Mouse (Mus musculus) hindbrain, embryonic 15.5 days (tissue): Measurements from ENCODE around the gene Kcnh1. TPM values are rescaled to one million over a fixed set of nuclear protein-coding genes. Genes with fewer than 3 reads are reported as not detected.
A peak's percentile ranks its signal among the peaks of the same experiment; 100 is the strongest.

Experiments
- ATAC-seq: fragments of 200-750 bp; cut with Nextera tagmentation; 2 replicates; pipeline ENCODE4 v1.8.0; 2017; ENCODE audit warnings: low read depth, moderate number of reproducible peaks, moderate TSS enrichment; ENCODE audit not compliant: low FRiP score
- H3K27ac ChIP-seq: fragments of 300-500 bp; sonication (generic); replicated peaks from 2 replicates; pipeline ENCODE4 v1.5.1; 2015; ENCODE audit warnings: mild to moderate bottlenecking, inconsistent platforms
- H3K27me3 ChIP-seq: fragments of 300-500 bp; sonication (generic); 2 replicates; pipeline ENCODE4 v1.6.1; 2015; ENCODE audit warnings: control low read depth, inconsistent platforms
- H3K36me3 ChIP-seq: fragments of 300-500 bp; sonication (generic); 2 replicates; pipeline ENCODE4 v1.6.1; 2015; ENCODE audit warnings: control low read depth, inconsistent platforms
- H3K4me1 ChIP-seq: fragments of 300-500 bp; sonication (generic); replicated peaks from 2 replicates; pipeline ENCODE4 v1.6.1; 2015; ENCODE audit warnings: control low read depth, inconsistent platforms
- H3K4me2 ChIP-seq: fragments of 300-500 bp; sonication (generic); 2 replicates; pipeline ENCODE4 v1.6.1; 2015; ENCODE audit warnings: moderate library complexity, mild to moderate bottlenecking, inconsistent platforms
- H3K4me3 ChIP-seq: fragments of 300-500 bp; sonication (generic); 2 replicates; pipeline ENCODE4 v1.5.1; 2015; ENCODE audit warnings: mild to moderate bottlenecking, inconsistent platforms
- H3K9ac ChIP-seq: fragments of 300-500 bp; sonication (generic); 2 replicates; pipeline ENCODE4 v1.6.1; 2015; ENCODE audit warnings: inconsistent platforms
- H3K9me3 ChIP-seq: fragments of 300-500 bp; sonication (generic); 2 replicates; pipeline ENCODE4 v1.6.1; 2016; ENCODE audit warnings: control low read depth, inconsistent platforms
- WGBS: fragments of 180-500 bp; shearing (Covaris S2); methylation state at CpG from one replicate; pipeline ENCODE4 v1.1.7; 2015; 5-methylcytosine and 5-hydroxymethylcytosine counted together
- polyA plus RNA-seq: library from polyadenylated mRNA; unstranded; fragments of >200 nt; fragmentation: Nextera tagmentation; extraction: Ambion mirVana; gene quantifications from 2 replicates; pipeline ENCODE4 v1.2.1, GENCODE M21; 2015

The Kcnh1 gene
- polyA plus RNA-seq, 1 experiment from 2014 or later, result 3.6 TPM

DNA sequence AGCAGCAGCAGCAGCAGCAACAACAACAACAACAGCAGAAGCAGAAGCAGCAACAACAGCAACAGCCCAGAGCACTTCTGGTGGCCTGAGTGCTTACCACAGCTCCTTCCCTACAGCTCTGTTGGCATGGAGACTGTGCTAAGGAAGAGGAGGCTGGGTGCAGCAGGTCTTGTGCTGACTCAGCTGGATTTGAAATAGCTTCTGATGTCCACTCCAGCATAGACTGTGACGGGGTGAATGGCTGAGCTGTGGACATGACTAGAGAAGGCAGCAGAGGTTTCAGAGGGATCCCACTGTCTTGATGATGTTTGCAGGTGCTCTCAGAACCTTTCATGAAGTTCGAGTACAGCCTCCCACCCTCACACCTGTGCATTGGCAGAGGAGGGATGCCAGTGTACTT is 113.0 kb downstream of the Kcnh1 start:
- Histone ChIP-seq H3K9me3 (no peaks in the 10 kb centered on the region), H3K4me3 (no peak overlapping the region), H3K4me1 (peaks cover 5% of the 10 kb centered on the region; the same call in 1 of the 2 replicates), H3K4me2 (no peak overlapping the region), H3K36me3 (no peaks in the 10 kb centered on the region), H3K27me3 (no peaks in the 10 kb centered on the region), H3K9ac (no peak overlapping the region), H3K27ac (no peak overlapping the region)
- ATAC-seq, result no peak
- WGBS, result 73% methylated on average over 2 of the region's 2 CpGs

DNA sequence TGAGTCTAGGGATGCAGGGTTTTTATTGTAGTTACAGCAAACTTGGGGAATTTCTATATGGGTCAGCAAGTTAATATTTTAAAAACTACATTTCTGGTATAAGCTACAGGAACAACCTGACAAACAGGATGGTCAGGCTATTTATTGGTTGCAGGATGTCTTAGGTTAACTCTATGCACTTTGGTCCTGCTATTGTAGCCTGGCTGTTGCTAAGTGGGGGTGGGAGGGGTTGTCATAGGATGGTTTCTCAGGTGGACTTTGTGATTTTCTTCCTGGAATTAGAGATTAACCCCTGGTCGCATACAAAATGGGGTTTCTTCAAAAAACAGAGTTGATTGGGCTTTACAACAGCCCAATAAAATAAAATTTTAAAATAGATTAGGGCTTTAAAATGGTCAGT is 114.6 kb downstream of the Kcnh1 start:
- peaks cover 2% of the 10 kb centered on the region; the same call in 1 of the 2 replicates for H3K4me1 ChIP-seq
- no peak overlapping the region for H3K27ac ChIP-seq
- H3K9ac ChIP-seq, result no peak overlapping the region
- H3K4me3 ChIP-seq, result no peak overlapping the region
- WGBS, result 94% methylated on average over 1 of the region's 1 CpGs
- no peaks in the 10 kb centered on the region for H3K27me3 ChIP-seq
- no peaks in the 10 kb centered on the region for H3K9me3 ChIP-seq
- no peaks in the 10 kb centered on the region for H3K36me3 ChIP-seq
- no peak for ATAC-seq
- no peak overlapping the region for H3K4me2 ChIP-seq

DNA sequence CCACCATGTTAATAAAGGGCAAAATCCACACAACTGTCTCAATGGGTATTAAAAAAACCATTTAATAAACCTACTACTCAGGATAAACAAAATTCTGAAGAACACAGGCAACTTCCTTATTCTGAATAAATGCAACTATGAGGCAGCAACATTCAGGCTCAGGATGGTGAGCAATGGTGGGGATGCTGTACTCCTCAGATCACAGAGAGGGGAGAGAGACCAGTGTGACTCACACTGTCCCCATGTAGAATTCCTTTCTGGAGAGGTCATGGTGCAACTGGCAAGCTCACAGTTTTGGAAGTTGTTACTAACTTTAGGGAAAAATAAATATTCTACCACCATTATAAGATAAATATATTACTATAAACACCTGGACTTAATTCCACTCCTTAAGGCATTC is 116.5 kb downstream of the Kcnh1 start:
- Histone ChIP-seq H3K36me3 (no peaks in the 10 kb centered on the region), H3K9me3 (no peaks in the 10 kb centered on the region), H3K4me1 (0 out of 2 replicates have a peak, but pooled peaks cover 3% of the 10 kb centered on the region), H3K4me2 (no peak overlapping the region), H3K4me3 (no peak overlapping the region), H3K9ac (no peak overlapping the region), H3K27me3 (no peaks in the 10 kb centered on the region), H3K27ac (no peak overlapping the region)
- no peak for ATAC-seq

DNA sequence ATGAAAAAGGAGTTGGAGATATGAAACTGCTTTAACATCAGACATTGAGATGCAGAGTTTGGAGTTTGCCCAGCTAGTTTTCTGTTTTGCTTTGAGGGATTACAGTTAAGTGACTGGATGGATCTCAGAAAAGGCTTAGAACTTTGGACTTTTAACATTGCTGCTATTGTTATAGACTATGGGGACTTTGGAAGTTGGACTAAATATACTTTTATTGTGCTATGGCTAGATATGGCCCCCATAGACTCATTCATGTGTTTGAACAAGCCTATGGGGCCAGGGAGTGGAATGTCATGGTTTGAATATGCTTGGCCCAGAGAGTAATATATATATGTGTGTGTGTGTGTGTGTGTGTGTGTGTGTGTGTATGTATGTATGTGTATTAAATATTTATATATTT is 120.7 kb downstream of the Kcnh1 start:
- Histone ChIP-seq H3K9me3 (no peaks in the 10 kb centered on the region), H3K4me3 (no peak overlapping the region), H3K27ac (no peak overlapping the region), H3K4me2 (no peak overlapping the region), H3K4me1 (peaks cover 16% of the 10 kb centered on the region), H3K9ac (no peak overlapping the region), H3K27me3 (no peaks in the 10 kb centered on the region), H3K36me3 (no peaks in the 10 kb centered on the region)
- no peak for ATAC-seq

DNA sequence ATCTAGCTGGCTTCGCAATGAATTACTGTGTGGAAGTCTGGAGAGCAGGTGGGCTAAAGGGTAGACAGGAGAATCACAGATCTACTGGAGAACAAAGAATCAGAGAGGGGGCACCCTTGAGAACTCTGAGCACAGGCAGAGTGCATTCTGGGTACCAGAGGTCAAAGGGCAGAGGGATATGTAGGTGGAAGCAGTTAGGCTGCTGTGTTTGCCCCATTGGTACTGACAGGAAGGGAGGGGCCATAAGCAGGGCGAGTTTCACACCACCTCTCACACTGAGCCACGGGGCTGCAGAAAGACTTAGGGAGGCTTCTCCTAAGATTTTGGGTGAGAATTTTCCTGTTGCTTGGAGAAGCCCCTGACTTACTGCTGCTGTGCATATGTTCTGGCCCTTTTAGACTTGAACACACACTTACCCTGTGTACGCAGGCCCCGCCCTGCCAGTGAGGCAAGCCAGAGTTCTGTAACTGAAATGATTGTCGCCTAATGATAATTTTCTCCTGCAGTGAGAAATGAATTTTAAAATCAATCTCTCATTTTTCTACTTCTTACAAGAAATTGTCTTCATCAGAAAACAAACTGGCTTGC is 121.4 kb downstream of the Kcnh1 start:
- Histone ChIP-seq H3K4me2 (no peak overlapping the region), H3K9me3 (no peaks in the 10 kb centered on the region), H3K27me3 (no peaks in the 10 kb centered on the region), H3K36me3 (no peaks in the 10 kb centered on the region), H3K4me1 (peaks cover 16% of the 10 kb centered on the region), H3K4me3 (no peak overlapping the region), H3K9ac (no peak overlapping the region), H3K27ac (no peak overlapping the region)
- no peak for ATAC-seq
- WGBS, result 73% methylated on average over 6 of the region's 6 CpGs

DNA sequence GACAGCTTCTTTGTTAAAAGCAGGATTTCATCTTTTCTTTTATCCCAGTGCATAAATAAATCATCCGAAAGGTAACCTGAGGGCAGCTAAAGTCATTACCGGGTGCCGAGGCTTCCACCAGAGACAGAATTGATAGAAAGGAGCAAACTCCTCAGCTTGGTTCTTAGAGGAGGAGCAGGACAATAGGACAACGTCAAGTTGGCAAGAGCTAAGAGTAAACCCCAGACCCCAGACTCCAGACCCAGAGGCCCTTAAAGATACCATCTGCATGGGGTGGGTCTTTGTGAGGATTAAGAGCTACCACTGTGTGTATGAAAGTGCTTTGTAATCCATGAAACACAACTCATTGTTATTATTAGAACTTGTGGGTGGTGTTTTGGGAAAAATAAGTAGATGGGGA is 121.9 kb downstream of the Kcnh1 start:
- Histone ChIP-seq H3K27me3 (no peaks in the 10 kb centered on the region), H3K36me3 (no peaks in the 10 kb centered on the region), H3K4me3 (no peak overlapping the region), H3K27ac (no peak overlapping the region), H3K9me3 (no peaks in the 10 kb centered on the region), H3K4me2 (no peak overlapping the region), H3K9ac (no peak overlapping the region), H3K4me1 (peaks cover 16% of the 10 kb centered on the region)
- 41% methylated on average over 4 of the region's 4 CpGs for WGBS
- ATAC-seq, result no peak

DNA sequence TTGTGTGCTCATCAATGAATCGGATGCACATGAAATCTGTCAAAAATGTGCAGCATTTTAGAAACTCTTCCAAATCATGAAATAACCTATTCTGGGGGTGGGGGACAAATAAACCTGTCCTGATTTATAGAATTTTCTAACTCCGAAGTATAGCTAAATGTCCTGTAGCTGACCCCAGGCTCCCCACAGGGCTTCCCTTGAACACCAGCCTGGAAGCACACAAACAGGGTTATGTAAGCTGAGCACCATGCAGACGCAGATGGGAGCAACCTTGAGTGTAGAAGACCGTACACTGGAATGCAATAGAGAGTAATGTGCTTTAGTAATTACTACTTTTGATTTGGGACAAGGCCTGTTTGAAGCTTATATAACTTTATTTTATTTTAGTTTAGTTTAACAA is 122.4 kb downstream of the Kcnh1 start:
- no peak for ATAC-seq
- Histone ChIP-seq H3K9me3 (no peaks in the 10 kb centered on the region), H3K4me1 (peaks cover 16% of the 10 kb centered on the region), H3K9ac (no peak overlapping the region), H3K4me2 (no peak overlapping the region), H3K36me3 (no peaks in the 10 kb centered on the region), H3K27me3 (no peaks in the 10 kb centered on the region), H3K4me3 (no peak overlapping the region), H3K27ac (no peak overlapping the region)
- 58% methylated on average over 4 of the region's 4 CpGs for WGBS

DNA sequence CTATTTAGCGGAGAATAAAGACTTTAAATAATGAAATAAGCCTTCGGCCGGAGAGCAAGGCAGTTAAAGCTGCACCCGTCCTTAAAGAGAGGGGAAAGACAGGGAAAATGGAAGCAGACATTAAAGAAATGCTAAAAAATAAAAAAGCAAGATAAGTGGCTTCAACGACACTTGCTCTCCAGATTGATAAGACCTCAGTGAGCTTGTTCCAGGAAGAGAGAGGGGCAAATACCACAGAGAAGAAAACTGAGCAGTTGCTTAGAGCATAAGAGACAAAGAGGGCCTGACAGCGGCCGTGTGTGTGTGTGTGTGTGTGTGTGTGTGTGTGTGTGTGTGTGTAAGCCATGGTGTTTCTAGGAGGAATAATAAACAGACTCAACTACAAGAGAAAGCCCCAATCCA is 123.0 kb downstream of the Kcnh1 start:
- no peak for ATAC-seq
- H3K9ac ChIP-seq, result no peak overlapping the region
- 47% methylated on average over 7 of the region's 7 CpGs for WGBS
- no peaks in the 10 kb centered on the region for H3K9me3 ChIP-seq
- no peak overlapping the region for H3K4me3 ChIP-seq
- H3K4me1 ChIP-seq, result peaks cover 16% of the 10 kb centered on the region
- no peaks in the 10 kb centered on the region for H3K36me3 ChIP-seq
- no peaks in the 10 kb centered on the region for H3K27me3 ChIP-seq
- H3K4me2 ChIP-seq, result no peak overlapping the region
- H3K27ac ChIP-seq, result 0 out of 2 replicates have a peak overlapping the region, but pooled peaks have one; percentile 20

DNA sequence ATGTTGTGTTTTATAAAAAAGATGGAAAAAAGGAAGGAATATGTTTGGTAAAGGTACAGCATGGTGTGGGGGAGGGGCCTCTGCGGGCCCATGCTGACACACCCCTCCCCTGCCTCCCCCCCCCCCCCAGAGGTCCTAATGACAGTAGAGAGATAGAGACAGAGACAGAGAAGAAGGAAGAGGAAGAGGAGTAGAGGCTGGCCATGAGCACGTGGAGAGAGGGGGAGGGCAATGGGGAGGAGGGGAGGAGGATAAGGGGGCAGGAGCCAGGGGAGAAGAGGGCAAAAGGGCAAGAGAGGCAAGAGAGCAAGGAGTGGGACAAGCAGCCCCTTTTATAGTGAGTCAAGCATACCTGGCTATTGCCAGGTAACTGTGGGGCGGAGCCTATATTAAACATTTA is 123.5 kb downstream of the Kcnh1 start:
- no peaks in the 10 kb centered on the region for H3K36me3 ChIP-seq
- H3K4me2 ChIP-seq, result no peak overlapping the region
- no peak overlapping the region for H3K27ac ChIP-seq
- no peaks in the 10 kb centered on the region for H3K27me3 ChIP-seq
- H3K4me3 ChIP-seq, result no peak overlapping the region
- no peaks in the 10 kb centered on the region for H3K9me3 ChIP-seq
- ATAC-seq, result no peak
- 62% methylated on average over 3 of the region's 3 CpGs for WGBS
- peaks cover 16% of the 10 kb centered on the region for H3K4me1 ChIP-seq
- no peak overlapping the region for H3K9ac ChIP-seq

DNA sequence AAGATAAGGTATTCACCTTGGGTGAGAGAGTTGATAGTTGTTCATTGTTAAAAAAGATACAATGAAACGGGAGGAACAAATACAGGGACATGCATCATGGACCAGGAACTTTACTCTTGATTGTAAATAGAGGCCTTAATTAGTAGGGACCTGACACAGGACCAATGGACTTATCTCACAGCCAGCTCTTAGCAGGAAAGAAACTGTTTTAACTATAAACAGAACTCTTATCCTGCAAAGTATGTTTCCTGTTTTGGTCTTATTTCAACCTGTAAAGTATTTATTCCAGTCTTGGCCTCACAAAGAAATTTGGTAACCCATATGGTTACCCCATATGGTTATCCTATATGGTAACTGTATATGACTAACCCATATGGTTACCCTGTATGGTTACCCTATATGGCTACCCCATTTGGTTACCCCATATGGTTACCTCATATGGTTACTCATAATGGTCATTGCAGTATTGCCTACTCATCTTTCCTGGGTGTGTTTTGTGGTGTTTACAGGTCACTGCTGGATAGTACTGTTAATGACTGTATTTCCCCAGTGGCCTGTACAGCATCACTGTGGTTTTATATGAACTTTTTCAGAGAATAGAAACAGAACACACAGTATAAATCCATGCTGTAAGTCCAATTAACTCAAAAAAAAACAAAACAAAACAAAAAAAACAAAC is 125.0 kb downstream of the Kcnh1 start:
- no peaks in the 10 kb centered on the region for H3K36me3 ChIP-seq
- no peak overlapping the region for H3K4me3 ChIP-seq
- H3K27ac ChIP-seq, result no peak overlapping the region
- no peak overlapping the region for H3K9ac ChIP-seq
- H3K4me1 ChIP-seq, result peaks cover 16% of the 10 kb centered on the region
- 65% methylated on average over 1 of the region's 1 CpGs for WGBS
- no peak overlapping the region for H3K4me2 ChIP-seq
- H3K27me3 ChIP-seq, result no peaks in the 10 kb centered on the region
- no peaks in the 10 kb centered on the region for H3K9me3 ChIP-seq
- no peak for ATAC-seq

DNA sequence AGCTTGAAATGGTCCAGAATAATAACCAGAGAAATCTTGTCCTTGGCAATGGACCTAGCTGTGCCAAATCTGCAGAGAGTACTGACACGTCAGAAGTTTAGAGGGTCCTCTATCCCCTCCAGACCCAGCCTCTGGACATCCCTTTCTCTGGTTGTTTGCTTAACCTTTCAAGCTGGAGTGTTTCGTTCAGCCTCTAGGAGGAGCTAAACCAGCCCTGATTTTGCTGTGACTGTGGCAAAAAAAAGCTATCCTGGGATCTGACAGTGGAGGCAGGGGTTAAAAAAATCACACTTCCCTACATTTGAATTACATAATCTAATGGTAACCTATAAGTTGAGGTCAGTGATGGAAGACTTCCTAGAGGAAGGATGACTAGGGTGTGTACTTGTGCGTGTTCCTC is 133.6 kb downstream of the Kcnh1 start:
- Histone ChIP-seq H3K4me3 (no peak overlapping the region), H3K36me3 (no peaks in the 10 kb centered on the region), H3K9me3 (no peaks in the 10 kb centered on the region), H3K4me2 (no peak overlapping the region), H3K27me3 (no peaks in the 10 kb centered on the region), H3K27ac (no peak overlapping the region), H3K4me1 (peaks cover 7% of the 10 kb centered on the region; the same call in 1 of the 2 replicates), H3K9ac (no peak overlapping the region)
- WGBS, result 68% methylated on average over 3 of the region's 3 CpGs
- no peak for ATAC-seq

DNA sequence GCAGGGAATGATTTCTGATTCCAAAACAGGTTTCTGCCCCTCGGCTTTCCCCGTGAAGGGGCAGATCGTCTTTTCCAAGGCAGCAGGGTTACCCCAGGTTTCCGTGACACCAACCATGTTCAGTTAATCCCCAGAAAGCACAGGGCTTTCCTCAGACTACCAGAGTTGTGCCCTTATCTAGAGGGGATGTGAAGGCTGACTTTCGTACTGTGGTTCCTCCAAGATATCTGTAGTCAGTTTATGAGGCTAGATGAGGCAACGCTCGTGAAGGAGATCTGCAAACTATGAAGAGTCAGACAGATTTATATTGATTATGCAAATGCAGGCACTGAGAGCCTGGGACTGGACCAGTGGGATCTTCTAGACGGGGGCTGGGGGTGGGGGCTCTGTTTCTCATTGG is 136.5 kb downstream of the Kcnh1 start:
- no peaks in the 10 kb centered on the region for H3K9me3 ChIP-seq
- H3K27me3 ChIP-seq, result no peaks in the 10 kb centered on the region
- no peak overlapping the region for H3K27ac ChIP-seq
- no peak overlapping the region for H3K4me2 ChIP-seq
- no peak overlapping the region for H3K4me3 ChIP-seq
- peaks cover 7% of the 10 kb centered on the region; the same call in 1 of the 2 replicates for H3K4me1 ChIP-seq
- H3K9ac ChIP-seq, result no peak overlapping the region
- 92% methylated on average over 8 of the region's 8 CpGs for WGBS
- no peak for ATAC-seq
- H3K36me3 ChIP-seq, result no peaks in the 10 kb centered on the region

DNA sequence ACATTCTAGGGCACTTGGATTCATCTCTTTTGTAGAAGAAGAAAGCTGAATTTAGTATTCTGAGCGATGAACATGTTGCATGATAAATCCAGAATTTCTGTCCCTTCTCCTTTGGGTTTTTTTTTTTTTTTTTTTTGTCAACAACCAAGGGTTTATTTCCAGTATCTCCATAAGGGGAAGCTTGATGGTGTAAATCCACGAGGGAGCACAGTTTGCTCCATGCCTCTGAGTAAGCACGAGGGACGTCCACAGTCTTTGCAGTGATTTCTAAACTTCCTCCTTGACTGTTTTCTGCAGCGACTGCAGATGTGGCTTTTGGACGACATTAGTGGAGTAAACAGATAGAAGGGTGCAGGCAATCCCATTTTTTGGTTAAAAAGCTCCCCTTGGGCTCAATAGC is 140.6 kb downstream of the Kcnh1 start:
- H3K36me3 ChIP-seq, result no peaks in the 10 kb centered on the region
- 88% methylated on average over 6 of the region's 6 CpGs for WGBS

More for the DNA sequence above, 140.6 kb downstream of the Kcnh1 start:
- Histone ChIP-seq H3K4me3 (no peak overlapping the region), H3K9me3 (no peaks in the 10 kb centered on the region), H3K27ac (no peak overlapping the region), H3K9ac (no peak overlapping the region), H3K27me3 (no peaks in the 10 kb centered on the region), H3K4me2 (no peak overlapping the region), H3K4me1 (no peaks in the 10 kb centered on the region)
- no peak for ATAC-seq
